Mouse (Mus musculus): ENCODE measurements around the gene Fignl1. TPM values are rescaled to one million over a fixed set of nuclear protein-coding genes. Genes with fewer than 3 reads are reported as not detected.

Fignl1 gene
- polyA plus RNA-seq, 1 experiment = 3.8 TPM

GRCm38 (mm10) chr11:11768057-11768456 is 40.7 kb downstream of the Fignl1 start:
- H3K4me3 ChIP-seq = no peak overlapping the region
- no peak overlapping the region for H3ac ChIP-seq (ENCODE audit: control insufficient read depth, insufficient read length)
- H3K36me3 ChIP-seq (ENCODE audit: control insufficient read depth, insufficient read depth) = no peaks in the 10 kb centered on the region
- no peaks in the 10 kb centered on the region for H3K79me2 ChIP-seq (ENCODE audit: control insufficient read depth, insufficient read depth)
- TF ChIP-seq MAX (IDR thresholded peaks at IDR 0.05; ENCODE audit: low read depth) (no peak), POLR2A (IDR thresholded peaks at IDR 0.05; ENCODE audit: insufficient read length, low read depth) (no peak)
- no peak overlapping the region for H3K4me2 ChIP-seq (ENCODE audit: low read depth)
- H3K27me3 ChIP-seq (ENCODE audit: control insufficient read depth, insufficient read depth, insufficient read length) = peaks cover 2% of the 10 kb centered on the region

DNA sequence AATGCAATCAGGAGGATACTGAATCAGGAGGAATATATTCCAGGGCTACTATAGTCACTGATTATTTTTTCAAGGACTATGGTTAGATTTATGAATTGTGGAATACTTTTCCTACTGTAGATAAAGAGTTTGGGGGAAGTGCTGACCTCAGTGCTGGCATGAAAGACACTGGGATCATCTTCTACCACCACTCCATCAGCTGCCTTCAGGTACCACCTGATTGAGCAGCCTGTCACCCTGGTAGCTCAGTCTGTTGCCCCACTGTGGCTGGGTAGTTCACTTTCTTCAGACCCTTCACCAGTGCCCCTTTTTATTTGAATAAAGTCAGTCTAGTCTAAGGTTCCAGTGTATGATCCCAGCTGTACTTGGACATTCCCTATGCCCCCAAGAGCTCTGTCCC is 42.0 kb downstream of the Fignl1 start:
- no peak overlapping the region for H3ac ChIP-seq (ENCODE audit: control insufficient read depth, insufficient read length)
- no peak overlapping the region for H3K4me3 ChIP-seq
- H3K4me2 ChIP-seq (ENCODE audit: low read depth) = no peak overlapping the region
- H3K36me3 ChIP-seq (ENCODE audit: control insufficient read depth, insufficient read depth) = no peaks in the 10 kb centered on the region
- H3K79me2 ChIP-seq (ENCODE audit: control insufficient read depth, insufficient read depth) = no peaks in the 10 kb centered on the region
- no peaks in the 10 kb centered on the region for H3K27me3 ChIP-seq (ENCODE audit: control insufficient read depth, insufficient read depth, insufficient read length)
- TF ChIP-seq MYOD1 (IDR thresholded peaks at IDR 0.05; ENCODE audit: control insufficient read depth in 1 of 3, insufficient read length in 2 of 3, low read depth in 2 of 3) (no peak), MYOG (IDR thresholded peaks at IDR 0.05; ENCODE audit: control insufficient read depth in 1 of 3, insufficient read depth in 1 of 3, insufficient read length in 2 of 3, low read depth in 2 of 3) (no peak), CEBPB (IDR thresholded peaks at IDR 0.05; ENCODE audit: insufficient read depth, poor library complexity, severe bottlenecking) (no peak), REST (IDR thresholded peaks at IDR 0.05; ENCODE audit: insufficient read depth, insufficient read length) (no peak), POLR2AphosphoS2 (IDR thresholded peaks at IDR 0.05; ENCODE audit: insufficient read length, low read depth) (no peak), USF1 (IDR thresholded peaks at IDR 0.05; ENCODE audit: low read depth) (no peak), POLR2A (IDR thresholded peaks at IDR 0.05; ENCODE audit: insufficient read length, low read depth) (no peak), SRF (IDR thresholded peaks at IDR 0.05; ENCODE audit: control insufficient read depth, insufficient read length, low read depth) (no peak), E2F4 (IDR thresholded peaks at IDR 0.05; ENCODE audit: insufficient read depth) (no peak), TCF3 (IDR thresholded peaks at IDR 0.05; ENCODE audit: insufficient read length, low read depth) (no peak), TCF12 (IDR thresholded peaks at IDR 0.05; ENCODE audit: insufficient read depth, poor library complexity, severe bottlenecking) (no peak), MAX (IDR thresholded peaks at IDR 0.05; ENCODE audit: low read depth) (no peak)

DNA sequence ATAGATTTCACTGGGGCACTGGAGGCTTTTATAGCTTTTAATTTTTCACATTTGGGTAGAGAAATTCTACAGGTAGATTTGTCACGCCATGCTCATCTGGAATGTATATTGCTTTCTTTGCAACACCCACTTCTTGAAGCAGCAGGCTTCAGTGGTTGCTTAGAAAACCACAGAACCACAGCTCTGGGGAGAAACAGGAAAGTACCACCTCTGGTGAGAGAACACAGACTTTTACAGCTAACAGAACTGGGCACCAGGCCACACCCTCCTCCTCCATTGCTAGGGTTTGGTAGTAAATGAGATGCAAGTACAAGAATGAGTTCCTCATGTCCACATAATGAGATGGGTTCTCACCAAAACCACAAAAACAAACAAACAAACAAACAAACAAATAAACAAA is 42.7 kb downstream of the Fignl1 start:
- Histone ChIP-seq H3ac (ENCODE audit: control insufficient read depth, insufficient read length) (no peak overlapping the region), H3K27me3 (ENCODE audit: control insufficient read depth, insufficient read depth, insufficient read length) (no peaks in the 10 kb centered on the region), H3K79me2 (ENCODE audit: control insufficient read depth, insufficient read depth) (no peaks in the 10 kb centered on the region), H3K4me3 (no peak overlapping the region), H3K4me2 (ENCODE audit: low read depth) (no peak overlapping the region), H3K36me3 (ENCODE audit: control insufficient read depth, insufficient read depth) (no peaks in the 10 kb centered on the region)
- no peak for TF ChIP-seq USF1 (IDR thresholded peaks at IDR 0.05; ENCODE audit: low read depth)
- TF ChIP-seq TCF12 (IDR thresholded peaks at IDR 0.05; ENCODE audit: insufficient read depth, poor library complexity, severe bottlenecking) = no peak
- no peak for TF ChIP-seq REST (IDR thresholded peaks at IDR 0.05; ENCODE audit: insufficient read depth, insufficient read length)
- no peak for TF ChIP-seq MYOG (IDR thresholded peaks at IDR 0.05; ENCODE audit: control insufficient read depth in 1 of 3, insufficient read depth in 1 of 3, insufficient read length in 2 of 3, low read depth in 2 of 3)
- TF ChIP-seq MYOD1 (IDR thresholded peaks at IDR 0.05; ENCODE audit: control insufficient read depth in 1 of 3, insufficient read length in 2 of 3, low read depth in 2 of 3) = no peak
- no peak for TF ChIP-seq TCF3 (IDR thresholded peaks at IDR 0.05; ENCODE audit: insufficient read length, low read depth)
- TF ChIP-seq E2F4 (IDR thresholded peaks at IDR 0.05; ENCODE audit: insufficient read depth) = no peak
- TF ChIP-seq MAX (IDR thresholded peaks at IDR 0.05; ENCODE audit: low read depth) = no peak
- no peak for TF ChIP-seq POLR2A (IDR thresholded peaks at IDR 0.05; ENCODE audit: insufficient read length, low read depth)
- no peak for TF ChIP-seq POLR2AphosphoS2 (IDR thresholded peaks at IDR 0.05; ENCODE audit: insufficient read length, low read depth)
- no peak for TF ChIP-seq CEBPB (IDR thresholded peaks at IDR 0.05; ENCODE audit: insufficient read depth, poor library complexity, severe bottlenecking)
- TF ChIP-seq SRF (IDR thresholded peaks at IDR 0.05; ENCODE audit: control insufficient read depth, insufficient read length, low read depth) = no peak

GRCm38 (mm10) chr11:11765414-11765813 is 43.3 kb downstream of the Fignl1 start:
- no peak overlapping the region for H3K4me3 ChIP-seq
- no peaks in the 10 kb centered on the region for H3K36me3 ChIP-seq (ENCODE audit: control insufficient read depth, insufficient read depth)
- H3K4me2 ChIP-seq (ENCODE audit: low read depth) = no peak overlapping the region
- H3K27me3 ChIP-seq (ENCODE audit: control insufficient read depth, insufficient read depth, insufficient read length) = no peaks in the 10 kb centered on the region
- no peak overlapping the region for H3ac ChIP-seq (ENCODE audit: control insufficient read depth, insufficient read length)
- no peak for TF ChIP-seq MYOG (IDR thresholded peaks at IDR 0.05; ENCODE audit: control insufficient read depth in 1 of 3, insufficient read depth in 1 of 3, insufficient read length in 2 of 3, low read depth in 2 of 3)
- no peak for TF ChIP-seq TCF12 (IDR thresholded peaks at IDR 0.05; ENCODE audit: insufficient read depth, poor library complexity, severe bottlenecking)
- TF ChIP-seq TCF3 (IDR thresholded peaks at IDR 0.05; ENCODE audit: insufficient read length, low read depth) = no peak
- no peak for TF ChIP-seq USF1 (IDR thresholded peaks at IDR 0.05; ENCODE audit: low read depth)
- no peak for TF ChIP-seq REST (IDR thresholded peaks at IDR 0.05; ENCODE audit: insufficient read depth, insufficient read length)
- TF ChIP-seq SRF (IDR thresholded peaks at IDR 0.05; ENCODE audit: control insufficient read depth, insufficient read length, low read depth) = no peak
- no peak for TF ChIP-seq MYOD1 (IDR thresholded peaks at IDR 0.05; ENCODE audit: control insufficient read depth in 1 of 3, insufficient read length in 2 of 3, low read depth in 2 of 3)
- no peak for TF ChIP-seq MAX (IDR thresholded peaks at IDR 0.05; ENCODE audit: low read depth)
- no peak for TF ChIP-seq E2F4 (IDR thresholded peaks at IDR 0.05; ENCODE audit: insufficient read depth)
- no peak for TF ChIP-seq POLR2AphosphoS2 (IDR thresholded peaks at IDR 0.05; ENCODE audit: insufficient read length, low read depth)
- no peak for TF ChIP-seq CEBPB (IDR thresholded peaks at IDR 0.05; ENCODE audit: insufficient read depth, poor library complexity, severe bottlenecking)
- TF ChIP-seq POLR2A (IDR thresholded peaks at IDR 0.05; ENCODE audit: insufficient read length, low read depth) = no peak
- no peaks in the 10 kb centered on the region for H3K79me2 ChIP-seq (ENCODE audit: control insufficient read depth, insufficient read depth)

GRCm38 (mm10) chr11:11763211-11763666 is 45.5 kb downstream of the Fignl1 start:
- no peak overlapping the region for H3ac ChIP-seq (ENCODE audit: control insufficient read depth, insufficient read length)
- H3K27me3 ChIP-seq (ENCODE audit: control insufficient read depth, insufficient read depth, insufficient read length) = no peaks in the 10 kb centered on the region
- H3K79me2 ChIP-seq (ENCODE audit: control insufficient read depth, insufficient read depth) = no peaks in the 10 kb centered on the region
- H3K4me3 ChIP-seq = no peak overlapping the region
- H3K36me3 ChIP-seq (ENCODE audit: control insufficient read depth, insufficient read depth) = no peaks in the 10 kb centered on the region
- H3K4me2 ChIP-seq (ENCODE audit: low read depth) = no peak overlapping the region
- TF ChIP-seq MYOG (IDR thresholded peaks at IDR 0.05; ENCODE audit: control insufficient read depth in 1 of 3, insufficient read depth in 1 of 3, insufficient read length in 2 of 3, low read depth in 2 of 3) (no peak), MYOD1 (IDR thresholded peaks at IDR 0.05; ENCODE audit: control insufficient read depth in 1 of 3, insufficient read length in 2 of 3, low read depth in 2 of 3) (no peak), MAX (IDR thresholded peaks at IDR 0.05; ENCODE audit: low read depth) (no peak), E2F4 (IDR thresholded peaks at IDR 0.05; ENCODE audit: insufficient read depth) (no peak), TCF12 (IDR thresholded peaks at IDR 0.05; ENCODE audit: insufficient read depth, poor library complexity, severe bottlenecking) (no peak), SRF (IDR thresholded peaks at IDR 0.05; ENCODE audit: control insufficient read depth, insufficient read length, low read depth) (no peak), CEBPB (IDR thresholded peaks at IDR 0.05; ENCODE audit: insufficient read depth, poor library complexity, severe bottlenecking) (no peak), USF1 (IDR thresholded peaks at IDR 0.05; ENCODE audit: low read depth) (no peak), POLR2A (IDR thresholded peaks at IDR 0.05; ENCODE audit: insufficient read length, low read depth) (no peak), REST (IDR thresholded peaks at IDR 0.05; ENCODE audit: insufficient read depth, insufficient read length) (no peak), TCF3 (IDR thresholded peaks at IDR 0.05; ENCODE audit: insufficient read length, low read depth) (no peak), POLR2AphosphoS2 (IDR thresholded peaks at IDR 0.05; ENCODE audit: insufficient read length, low read depth) (no peak)

Measured in myocyte (in vitro differentiated cells).